Mouse (Mus musculus): Measurements from ENCODE around the gene Adgrf5. TPM values are rescaled to one million over a fixed set of nuclear protein-coding genes. Genes with fewer than 3 reads are reported as not detected.
"Not testable (repeated sequence)": the region's sequence is repeated elsewhere in the genome, so short reads cannot be mapped to it uniquely, and the experiment has no call there.

Adgrf5 gene
- polyA plus RNA-seq, 1 experiment from 2014 or later = 9.8 TPM

- H3K9me3 ChIP-seq = no peaks in the 10 kb centered on the region
- WGBS = 95% methylated on average over 16 of the region's 16 CpGs
- no peak for ATAC-seq (ENCODE audit: low read depth)
- H3K4me1 ChIP-seq (replicated peaks) = no peaks in the 10 kb centered on the region
- H3K36me3 ChIP-seq = no peaks in the 10 kb centered on the region
- H3K4me2 ChIP-seq = no peak overlapping the region
- no peak overlapping the region for H3K27ac ChIP-seq (replicated peaks)
- no peaks in the 10 kb centered on the region for H3K27me3 ChIP-seq
- H3K4me3 ChIP-seq = no peak overlapping the region
- H3K9ac ChIP-seq = no peak overlapping the region
These were observed 114.5 kb downstream of the Adgrf5 start for GRCm38 (mm10) chr17:43474775-43475174.

GRCm38 (mm10) chr17:43477621-43478020, 117.4 kb downstream of the Adgrf5 start:
- Histone ChIP-seq H3K9ac (no peak overlapping the region), H3K4me2 (no peak overlapping the region), H3K9me3 (no peaks in the 10 kb centered on the region), H3K4me3 (no peak overlapping the region), H3K27me3 (no peaks in the 10 kb centered on the region), H3K36me3 (no peaks in the 10 kb centered on the region), H3K27ac (replicated peaks) (no peak overlapping the region), H3K4me1 (replicated peaks) (no peaks in the 10 kb centered on the region)
- no peak for ATAC-seq (ENCODE audit: low read depth)

- Histone ChIP-seq H3K36me3 (no peaks in the 10 kb centered on the region), H3K9me3 (no peaks in the 10 kb centered on the region), H3K4me1 (replicated peaks) (no peaks in the 10 kb centered on the region), H3K9ac (no peak overlapping the region), H3K27ac (replicated peaks) (no peak overlapping the region), H3K4me3 (no peak overlapping the region), H3K4me2 (no peak overlapping the region), H3K27me3 (no peaks in the 10 kb centered on the region)
- ATAC-seq (ENCODE audit: low read depth) = no peak
- 87% methylated on average over 3 of the region's 3 CpGs for WGBS
These were observed 125.7 kb downstream of the Adgrf5 start for GRCm38 (mm10) chr17:43485982-43486381.

GRCm38 (mm10) chr17:43488439-43489151, 128.3 kb downstream of the Adgrf5 start:
- H3K4me2 ChIP-seq = no peak overlapping the region
- no peaks in the 10 kb centered on the region for H3K4me1 ChIP-seq (replicated peaks)
- no peak for ATAC-seq (ENCODE audit: low read depth)
- no peak overlapping the region for H3K27ac ChIP-seq (replicated peaks)
- no peaks in the 10 kb centered on the region for H3K36me3 ChIP-seq
- no peak overlapping the region for H3K4me3 ChIP-seq
- H3K9ac ChIP-seq = no peak overlapping the region
- WGBS = 96% methylated on average over 2 of the region's 2 CpGs
- no peaks in the 10 kb centered on the region for H3K9me3 ChIP-seq
- H3K27me3 ChIP-seq = no peaks in the 10 kb centered on the region

- not testable (repeated sequence) for H3K4me2 ChIP-seq; ATAC-seq (ENCODE audit: low read depth); H3K9ac ChIP-seq; H3K4me3 ChIP-seq; H3K36me3 ChIP-seq; H3K9me3 ChIP-seq; H3K27me3 ChIP-seq; H3K4me1 ChIP-seq (replicated peaks); H3K27ac ChIP-seq (replicated peaks)
- 93% methylated on average over 7 of the region's 10 CpGs for WGBS
These were observed 130.1 kb downstream of the Adgrf5 start for GRCm38 (mm10) chr17:43490371-43490770.

- Histone ChIP-seq H3K4me3 (no peak overlapping the region), H3K36me3 (no peaks in the 10 kb centered on the region), H3K4me1 (replicated peaks) (no peaks in the 10 kb centered on the region), H3K9ac (no peak overlapping the region), H3K4me2 (no peak overlapping the region), H3K27me3 (no peaks in the 10 kb centered on the region), H3K9me3 (no peaks in the 10 kb centered on the region), H3K27ac (replicated peaks) (no peak overlapping the region)
- 91% methylated on average over 5 of the region's 5 CpGs for WGBS
- ATAC-seq (ENCODE audit: low read depth) = no peak
These were observed 135.3 kb downstream of the Adgrf5 start for GRCm38 (mm10) chr17:43495502-43495901.

GRCm38 (mm10) chr17:43497521-43497920, 137.3 kb downstream of the Adgrf5 start:
- Histone ChIP-seq H3K36me3 (no peaks in the 10 kb centered on the region), H3K27ac (replicated peaks) (no peak overlapping the region), H3K4me3 (no peak overlapping the region), H3K4me1 (replicated peaks) (no peaks in the 10 kb centered on the region), H3K9ac (no peak overlapping the region), H3K4me2 (no peak overlapping the region), H3K27me3 (no peaks in the 10 kb centered on the region), H3K9me3 (no peaks in the 10 kb centered on the region)
- WGBS = 83% methylated on average over 4 of the region's 4 CpGs
- ATAC-seq (ENCODE audit: low read depth) = no peak

- Histone ChIP-seq H3K27me3 (no peaks in the 10 kb centered on the region), H3K9me3 (no peaks in the 10 kb centered on the region), H3K4me1 (replicated peaks) (no peaks in the 10 kb centered on the region), H3K4me3 (no peak overlapping the region), H3K27ac (replicated peaks) (no peak overlapping the region), H3K36me3 (no peaks in the 10 kb centered on the region), H3K4me2 (no peak overlapping the region), H3K9ac (no peak overlapping the region)
- 69% methylated on average over 1 of the region's 1 CpGs for WGBS
- ATAC-seq (ENCODE audit: low read depth) = no peak
These were observed 140.3 kb downstream of the Adgrf5 start for GRCm38 (mm10) chr17:43500513-43500912.

GRCm38 (mm10) chr17:43501223-43501622, 141.0 kb downstream of the Adgrf5 start:
- Histone ChIP-seq H3K9me3 (no peaks in the 10 kb centered on the region), H3K9ac (no peak overlapping the region), H3K27ac (replicated peaks) (no peak overlapping the region), H3K27me3 (no peaks in the 10 kb centered on the region), H3K4me1 (replicated peaks) (no peaks in the 10 kb centered on the region), H3K36me3 (no peaks in the 10 kb centered on the region), H3K4me2 (no peak overlapping the region), H3K4me3 (no peak overlapping the region)
- WGBS = 77% methylated on average over 3 of the region's 3 CpGs
- ATAC-seq (ENCODE audit: low read depth) = no peak

- Histone ChIP-seq H3K36me3 (no peaks in the 10 kb centered on the region), H3K9ac (no peak overlapping the region), H3K4me3 (no peak overlapping the region), H3K27ac (replicated peaks) (no peak overlapping the region), H3K4me1 (replicated peaks) (no peaks in the 10 kb centered on the region), H3K4me2 (no peak overlapping the region), H3K27me3 (no peaks in the 10 kb centered on the region), H3K9me3 (no peaks in the 10 kb centered on the region)
- 97% methylated on average over 5 of the region's 5 CpGs for WGBS
- no peak for ATAC-seq (ENCODE audit: low read depth)
These were observed 141.4 kb downstream of the Adgrf5 start for GRCm38 (mm10) chr17:43501631-43502030.

- Histone ChIP-seq H3K36me3 (no peaks in the 10 kb centered on the region), H3K27ac (replicated peaks) (no peak within 1 kb of the TSS), H3K4me2 (no peak within 1 kb of the TSS), H3K9ac (no peak within 1 kb of the TSS), H3K4me1 (replicated peaks) (no peaks in the 10 kb centered on the region), H3K9me3 (no peaks in the 10 kb centered on the region), H3K4me3 (no peak within 1 kb of the TSS), H3K27me3 (no peaks in the 10 kb centered on the region)
- no peak for ATAC-seq (ENCODE audit: low read depth)
- 83% methylated on average over 9 of the region's 9 CpGs for WGBS
These were observed 142.3 kb downstream of the Adgrf5 start, which contains the start of gene Mep1a for GRCm38 (mm10) chr17:43502592-43502991. TSS of gene Mep1a (minus strand) at chr17:43502812.

GRCm38 (mm10) chr17:43503861-43504593, 143.8 kb downstream of the Adgrf5 start:
- Histone ChIP-seq H3K36me3 (no peaks in the 10 kb centered on the region), H3K4me1 (replicated peaks) (no peaks in the 10 kb centered on the region), H3K9ac (no peak overlapping the region), H3K27ac (replicated peaks) (no peak overlapping the region), H3K4me3 (no peak overlapping the region), H3K4me2 (no peak overlapping the region), H3K9me3 (no peaks in the 10 kb centered on the region), H3K27me3 (no peaks in the 10 kb centered on the region)
- no peak for ATAC-seq (ENCODE audit: low read depth)
- WGBS = 60% methylated on average over 4 of the region's 4 CpGs

GRCm38 (mm10) chr17:43504594-43504934, 144.3 kb downstream of the Adgrf5 start:
- H3K9ac ChIP-seq = no peak overlapping the region
- H3K27ac ChIP-seq (replicated peaks) = no peak overlapping the region
- WGBS = 83% methylated on average over 6 of the region's 6 CpGs
- ATAC-seq (ENCODE audit: low read depth) = no peak
- no peaks in the 10 kb centered on the region for H3K27me3 ChIP-seq
- no peak overlapping the region for H3K4me3 ChIP-seq
- H3K4me1 ChIP-seq (replicated peaks) = no peaks in the 10 kb centered on the region
- H3K36me3 ChIP-seq = no peaks in the 10 kb centered on the region
- no peak overlapping the region for H3K4me2 ChIP-seq
- no peaks in the 10 kb centered on the region for H3K9me3 ChIP-seq
